Mouse (Mus musculus) CH12.LX (cell line): ENCODE data around the gene Dgkh. TPM values are rescaled to one million over a fixed set of nuclear protein-coding genes. Genes with fewer than 3 reads are reported as not detected.

Experiments used
- DNase-seq: peaks from one replicate; pipeline ENCODE4 v3.0.0-alpha.2; 2013; ENCODE audit errors: extremely low read depth
- H3K27ac ChIP-seq: 2 replicates; pipeline ENCODE4 v1.5.1; 2012; ENCODE audit warnings: low read depth, mild to moderate bottlenecking, control low read depth, moderate library complexity; ENCODE audit not compliant: insufficient read depth
- H3K27me3 ChIP-seq: replicated peaks from 2 replicates; pipeline ENCODE3; 2012; ENCODE audit warnings: inconsistent platforms
- H3K36me3 ChIP-seq, 2 experiments: replicated peaks in 1 of 2; 2 replicates each; pipeline versions ENCODE3 to v1.6.1; 2012; ENCODE audit warnings: inconsistent platforms in 1 of 2, low read length in 1 of 2, mild to moderate bottlenecking in 1 of 2, mixed read lengths in 1 of 2, moderate library complexity in 1 of 2; ENCODE audit not compliant: control insufficient read depth in 1 of 2, insufficient read depth in 1 of 2
- H3K4me1 ChIP-seq, 2 experiments: 2 replicates each; pipeline ENCODE4 v1.6.1; 2012; ENCODE audit warnings: inconsistent platforms in 1 of 2, moderate library complexity in 1 of 2; ENCODE audit not compliant: insufficient read depth in 2 of 2, control insufficient read depth in 1 of 2
- H3K4me2 ChIP-seq: 2 replicates; pipeline ENCODE4 v1.6.1; 2012; ENCODE audit warnings: low read depth, mild to moderate bottlenecking, control low read depth; ENCODE audit not compliant: poor library complexity, insufficient read depth, severe bottlenecking
- H3K4me3 ChIP-seq, 3 experiments: fragments of 150-350 bp in 1 of 3; sonication (generic) in 1 of 3; replicated peaks in 1 of 3; 2 replicates each; pipeline versions ENCODE3 to v1.5.1; 2011 to 2012; ENCODE audit warnings: low read depth in 2 of 3, low read length in 2 of 3, mild to moderate bottlenecking in 2 of 3, moderate library complexity in 2 of 3, control low read depth in 1 of 3, improper control_type of control experiment in 1 of 3, inconsistent platforms in 1 of 3, mixed read lengths in 1 of 3; ENCODE audit not compliant: poor library complexity in 1 of 3
- H3K79me2 ChIP-seq: replicated peaks from 2 replicates; pipeline ENCODE4 v1.6.1; 2012; ENCODE audit warnings: mild to moderate bottlenecking, moderate library complexity; ENCODE audit not compliant: control insufficient read depth, poor library complexity, insufficient read depth, severe bottlenecking; ENCODE audit errors: extremely low read depth
- H3K9ac ChIP-seq: 2 replicates; pipeline ENCODE4 v1.6.1; 2012; ENCODE audit warnings: low read depth, mild to moderate bottlenecking, control low read depth, moderate library complexity; ENCODE audit not compliant: insufficient read depth
- H3K9me3 ChIP-seq: replicated peaks from 2 replicates; pipeline ENCODE3; 2012; ENCODE audit warnings: low read length, inconsistent platforms, mixed read lengths
- BHLHE40 ChIP-seq: IDR thresholded peaks from 2 replicates; pipeline ENCODE4 v1.6.1; 2011; ENCODE audit warnings: mild to moderate bottlenecking, low read depth, low read length, improper control_type of control experiment
- E2F4 ChIP-seq: IDR thresholded peaks from 2 replicates; pipeline ENCODE4 v1.6.1; 2011; ENCODE audit warnings: low read depth, low read length, improper control_type of control experiment; ENCODE audit not compliant: insufficient replicate concordance
- ELF1 ChIP-seq: IDR thresholded peaks from 2 replicates; pipeline ENCODE4 v1.6.1; 2014; ENCODE audit warnings: low read depth, mild to moderate bottlenecking, inconsistent platforms, low read length, improper control_type of control experiment
- ETS1 ChIP-seq: conservative IDR thresholded peaks from 2 replicates; pipeline ENCODE4 v1.6.1; 2012; ENCODE audit warnings: low read depth, mild to moderate bottlenecking, inconsistent platforms, low read length, improper control_type of control experiment, moderate library complexity
- GABPA ChIP-seq: IDR thresholded peaks from 2 replicates; pipeline ENCODE4 v1.6.1; 2012; ENCODE audit warnings: low read depth, low read length, improper control_type of control experiment, inconsistent platforms; ENCODE audit not compliant: insufficient replicate concordance
- HCFC1 ChIP-seq: IDR thresholded peaks from 2 replicates; pipeline ENCODE4 v1.6.1; 2012; ENCODE audit warnings: low read depth, mild to moderate bottlenecking, inconsistent platforms, low read length, improper control_type of control experiment
- IRF4 ChIP-seq: IDR thresholded peaks from 2 replicates; pipeline ENCODE4 v1.6.1; 2014; ENCODE audit warnings: low read depth, mild to moderate bottlenecking, inconsistent platforms, low read length, improper control_type of control experiment
- JUN ChIP-seq: IDR thresholded peaks from 2 replicates; pipeline ENCODE4 v1.6.1; 2011; ENCODE audit warnings: low read depth, mild to moderate bottlenecking, low read length, improper control_type of control experiment, moderate library complexity; ENCODE audit not compliant: insufficient read depth
- KAT2A ChIP-seq: IDR thresholded peaks from 2 replicates; pipeline ENCODE4 v1.6.1; 2012; ENCODE audit warnings: low read length, improper control_type of control experiment, inconsistent platforms; ENCODE audit not compliant: insufficient replicate concordance
- MAFK ChIP-seq: IDR thresholded peaks from 2 replicates; pipeline ENCODE4 v1.6.1; 2011; ENCODE audit warnings: low read length, improper control_type of control experiment; ENCODE audit not compliant: insufficient replicate concordance
- MAX ChIP-seq: IDR thresholded peaks from 2 replicates; pipeline ENCODE4 v1.6.1; 2011; ENCODE audit warnings: low read length, improper control_type of control experiment
- MAZ ChIP-seq: IDR thresholded peaks from 2 replicates; pipeline ENCODE4 v1.6.1; 2012; ENCODE audit warnings: low read depth, mild to moderate bottlenecking, inconsistent platforms, low read length, improper control_type of control experiment, moderate library complexity
- MEF2A ChIP-seq: IDR thresholded peaks from 2 replicates; pipeline ENCODE4 v1.6.1; 2014; ENCODE audit warnings: low read depth, mild to moderate bottlenecking, inconsistent platforms, low read length, improper control_type of control experiment, borderline replicate concordance
- MXI1 ChIP-seq: IDR thresholded peaks from 2 replicates; pipeline ENCODE4 v1.6.1; 2011; ENCODE audit warnings: mild to moderate bottlenecking, low read depth, low read length, improper control_type of control experiment
- NELFE ChIP-seq: IDR thresholded peaks from 2 replicates; pipeline ENCODE4 v1.6.1; 2011; ENCODE audit warnings: low read depth, low read length, improper control_type of control experiment
- POLR2A ChIP-seq: IDR thresholded peaks from 2 replicates; pipeline ENCODE4 v1.6.1; 2011; ENCODE audit warnings: low read depth, mild to moderate bottlenecking, improper control_type of control experiment, low read length
- POLR2AphosphoS2 ChIP-seq: IDR thresholded peaks from 2 replicates; pipeline ENCODE4 v1.6.1; 2011; ENCODE audit warnings: low read depth, low read length, improper control_type of control experiment
- SIN3A ChIP-seq: IDR thresholded peaks from 2 replicates; pipeline ENCODE4 v1.6.1; 2012; ENCODE audit warnings: low read length, improper control_type of control experiment, inconsistent platforms
- SMC3 ChIP-seq: IDR thresholded peaks from 2 replicates; pipeline ENCODE4 v1.6.1; 2011; ENCODE audit warnings: low read depth, low read length, improper control_type of control experiment
- TBP ChIP-seq: conservative IDR thresholded peaks from 2 replicates; pipeline ENCODE4 v1.6.1; 2011; ENCODE audit warnings: low read depth, low read length, improper control_type of control experiment
- TCF12 ChIP-seq: IDR thresholded peaks from 2 replicates; pipeline ENCODE4 v1.6.1; 2014; ENCODE audit warnings: low read depth, mild to moderate bottlenecking, inconsistent platforms, low read length, improper control_type of control experiment
- ZC3H11A ChIP-seq: IDR thresholded peaks from 2 replicates; pipeline ENCODE4 v1.6.1; 2012; ENCODE audit warnings: low read depth, mild to moderate bottlenecking, inconsistent platforms, low read length, improper control_type of control experiment
- dilution Hi-C: fragments of 300-500 bp; cut with MboI; formaldehyde crosslinking; loops from 2 replicates; pipeline ENCODE4 v1.14.3; 2020; ENCODE audit warnings: low sequenced_read_pairs; ENCODE audit not compliant: extremely low pct_unique_long_range_greater_than_20kb, extremely low pct_ligation_motif_present
- in situ Hi-C: fragments of 300-500 bp; cut with MboI; formaldehyde crosslinking; loops from 3 replicates; pipeline ENCODE4 v1.14.3; 2019; ENCODE audit warnings: low sequenced_read_pairs, low pct_ligation_motif_present, low pct_unique_long_range_greater_than_20kb, mixed read lengths
- polyA plus RNA-seq: library from polyadenylated mRNA; unstranded; fragments of >175 nt; gene quantifications from 2 replicates; pipeline ENCODE4 v1.2.1, GENCODE M21; 2012; ENCODE audit warnings: low read depth; ENCODE audit not compliant: insufficient read length
- total RNA-seq, 2 experiments: library from RNA; depleted of rRNA; stranded (reverse); fragments of 300-350 nt in 1 of 2; fragments of >200 nt in 1 of 2; gene quantifications; 2 replicates each; pipeline ENCODE4 v1.2.3; 2012 to 2014

Gene Dgkh
- total and polyA plus RNA-seq, 3 experiments: 0.83 to 3.3 (median 2.4) TPM

- no peak for DNase-seq
- Histone ChIP-seq H3K9ac (no peak overlapping the region), H3K9me3 (no peaks in the 10 kb centered on the region)
- TF ChIP-seq NELFE (no peak), POLR2A (no peak), E2F4 (no peak), MAFK (no peak), TBP (no peak), MXI1 (no peak), ELF1 (no peak), SIN3A (no peak)
- TF ChIP-seq, all 38 proteins: peak for 0
- no peaks in the 10 kb centered on the region for H3K79me2 ChIP-seq
- H3K27me3 ChIP-seq: no peaks in the 10 kb centered on the region
- H3K4me2 ChIP-seq: no peak overlapping the region
- in situ Hi-C loops (no loop called here), dilution Hi-C loops (no loop called here)
- no peak overlapping the region for H3K4me3 ChIP-seq
- no peak overlapping the region for H3K27ac ChIP-seq
- peaks cover 0 to 3% of the 10 kb centered on the region in 2 experiments for H3K36me3 ChIP-seq
- H3K4me1 ChIP-seq: peaks cover 12 to 28% of the 10 kb centered on the region in 2 experiments
Observed at GRCm38 (mm10) chr14:78564292-78564691, 168.3 kb downstream of the Dgkh start.

GRCm38 (mm10) chr14:78563211-78563610 lies 169.4 kb downstream of the Dgkh start:
- in situ Hi-C loops: no loop called here
- Histone ChIP-seq H3K36me3 (peaks cover 0 to 3% of the 10 kb centered on the region in 2 experiments), H3K9ac (no peak overlapping the region), H3K4me3 (no peak overlapping the region), H3K4me1 (peaks cover 10 to 25% of the 10 kb centered on the region in 2 experiments), H3K79me2 (no peaks in the 10 kb centered on the region), H3K9me3 (no peaks in the 10 kb centered on the region), H3K27ac (no peak overlapping the region), H3K4me2 (no peak overlapping the region), H3K27me3 (no peaks in the 10 kb centered on the region)
- TF ChIP-seq MEF2A: no peak
- dilution Hi-C loops: no loop called here
- DNase-seq: no peak

GRCm38 (mm10) chr14:78562121-78562520 lies 170.5 kb downstream of the Dgkh start:
- Histone ChIP-seq H3K9me3 (no peaks in the 10 kb centered on the region), H3K27me3 (no peaks in the 10 kb centered on the region), H3K27ac (no peak overlapping the region), H3K4me3 (no peak overlapping the region), H3K4me1 (peaks cover 4 to 14% of the 10 kb centered on the region in 2 experiments), H3K36me3 (no peaks in the 10 kb centered on the region), H3K9ac (no peak overlapping the region), H3K4me2 (no peak overlapping the region), H3K79me2 (no peaks in the 10 kb centered on the region)
- dilution Hi-C loops (no loop called here), in situ Hi-C loops (no loop called here)
- no peak for DNase-seq
- TF ChIP-seq GABPA (no peak), BHLHE40 (no peak), IRF4 (no peak), MAFK (no peak), MAX (no peak), SMC3 (no peak), TCF12 (no peak), MAZ (no peak), KAT2A (no peak), JUN (no peak), E2F4 (no peak), TBP (no peak), POLR2AphosphoS2 (no peak), ZC3H11A (no peak), ETS1 (no peak), HCFC1 (no peak)
